Mouse (Mus musculus) embryonic fibroblast, embryonic 13.5 days (primary cell): ENCODE data around the gene Eif4ebp2. TPM values are rescaled to one million over a fixed set of nuclear protein-coding genes. Genes with fewer than 3 reads are reported as not detected.
"Not testable (repeated sequence)": the region's sequence is repeated elsewhere in the genome, so short reads cannot be mapped to it uniquely, and the experiment has no call there.

Experiments
- H3K27ac ChIP-seq: 2 replicates; pipeline ENCODE4 v1.5.1; 2012; ENCODE audit warnings: low read length, control low read depth, inconsistent platforms; ENCODE audit not compliant: insufficient read depth
- H3K4me1 ChIP-seq: 2 replicates; pipeline ENCODE4 v1.6.1; 2011; ENCODE audit warnings: low read length; ENCODE audit not compliant: control insufficient read depth, insufficient read depth
- H3K4me3 ChIP-seq: 2 replicates; pipeline ENCODE4 v1.5.1; 2011; ENCODE audit warnings: mild to moderate bottlenecking, control low read depth, low read length; ENCODE audit not compliant: insufficient read depth
- CTCF ChIP-seq: IDR thresholded peaks from 2 replicates; pipeline ENCODE4 v1.5.1; 2011; ENCODE audit warnings: mild to moderate bottlenecking, control low read depth, low read length, moderate library complexity, borderline replicate concordance; ENCODE audit not compliant: insufficient read depth
- POLR2A ChIP-seq: IDR thresholded peaks from 2 replicates; pipeline ENCODE4 v1.6.1; 2011; ENCODE audit warnings: low read depth, mild to moderate bottlenecking, control low read depth, low read length, moderate library complexity
- polyA plus RNA-seq: library from polyadenylated mRNA; stranded (reverse); fragments of >200 nt; gene quantifications from 2 replicates; pipeline ENCODE4 v1.2.4, GENCODE M21; 2011; ENCODE audit warnings: low read depth; ENCODE audit not compliant: missing spikeins, insufficient read length

Gene Eif4ebp2
- polyA plus RNA-seq, 1 experiment: 68.9 TPM

GRCm38 (mm10) chr10:61466873-61467272, 14.4 kb upstream of the Eif4ebp2 start:
- TF ChIP-seq CTCF: peak; percentile 28; the same call in 1 of the 2 replicates
- TF ChIP-seq POLR2A: no peak
- no peak overlapping the region for H3K27ac ChIP-seq
- no peak overlapping the region for H3K4me3 ChIP-seq
- no peaks in the 10 kb centered on the region for H3K4me1 ChIP-seq

- no peak overlapping the region for H3K4me3 ChIP-seq
- H3K27ac ChIP-seq: no peak overlapping the region
- TF ChIP-seq POLR2A: no peak
- no peak for TF ChIP-seq CTCF
- no peaks in the 10 kb centered on the region for H3K4me1 ChIP-seq
Measured at GRCm38 (mm10) chr10:61466242-61466641, 13.8 kb upstream of the Eif4ebp2 start.

GRCm38 (mm10) chr10:61465009-61465408, 12.5 kb upstream of the Eif4ebp2 start:
- Histone ChIP-seq H3K27ac (no peak overlapping the region), H3K4me3 (no peak overlapping the region), H3K4me1 (no peaks in the 10 kb centered on the region)
- no peak for TF ChIP-seq CTCF
- no peak for TF ChIP-seq POLR2A

GRCm38 (mm10) chr10:61457182-61457581, 4.7 kb upstream of the Eif4ebp2 start:
- no peak for TF ChIP-seq CTCF
- TF ChIP-seq POLR2A: no peak
- Histone ChIP-seq H3K4me1 (no peaks in the 10 kb centered on the region), H3K27ac (no peak overlapping the region), H3K4me3 (no peak overlapping the region)

- H3K27ac ChIP-seq, H3K4me3 ChIP-seq, H3K4me1 ChIP-seq: not testable (repeated sequence)
Measured at GRCm38 (mm10) chr10:61453171-61453570, 710 bp upstream of the Eif4ebp2 start.

- Histone ChIP-seq H3K27ac (0 out of 2 replicates have a peak overlapping the region, but pooled peaks have one; percentile 29), H3K4me3 (peak overlapping the region; percentile 85), H3K4me1 (peaks cover 7% of the 10 kb centered on the region)
- TF ChIP-seq CTCF: no peak
- no peak for TF ChIP-seq POLR2A
Measured at GRCm38 (mm10) chr10:61451931-61452617, 387 bp downstream of the Eif4ebp2 start.

- 0 out of 2 replicates have a peak overlapping the region, but pooled peaks have one; percentile 29 for H3K27ac ChIP-seq
- peaks cover 7% of the 10 kb centered on the region for H3K4me1 ChIP-seq
- TF ChIP-seq POLR2A: no peak
- H3K4me3 ChIP-seq: peak overlapping the region; percentile 85
Measured at GRCm38 (mm10) chr10:61451463-61451930, 964 bp downstream of the Eif4ebp2 start.

- Histone ChIP-seq H3K4me1 (peaks cover 10% of the 10 kb centered on the region), H3K27ac (no peak overlapping the region), H3K4me3 (no peak overlapping the region)
- no peak for TF ChIP-seq CTCF
- no peak for TF ChIP-seq POLR2A
Measured at GRCm38 (mm10) chr10:61448834-61449233, 3.6 kb downstream of the Eif4ebp2 start.

GRCm38 (mm10) chr10:61447581-61448353, 4.7 kb downstream of the Eif4ebp2 start:
- Histone ChIP-seq H3K27ac (no peak overlapping the region), H3K4me3 (no peak overlapping the region), H3K4me1 (peaks cover 11% of the 10 kb centered on the region)
- TF ChIP-seq CTCF (no peak), POLR2A (no peak)

GRCm38 (mm10) chr10:61445016-61445415, 7.4 kb downstream of the Eif4ebp2 start:
- Histone ChIP-seq H3K4me1 (peaks cover 7% of the 10 kb centered on the region), H3K4me3 (no peak overlapping the region), H3K27ac (no peak overlapping the region)
- TF ChIP-seq POLR2A (no peak), CTCF (no peak)
